Mouse (Mus musculus) neural tube, embryonic 15.5 days (tissue): Measurements from ENCODE around the gene Csnk1g2. TPM values are rescaled to one million over a fixed set of nuclear protein-coding genes. Genes with fewer than 3 reads are reported as not detected.

Experiments
- microRNA-seq: library from miRNA; unstranded; fragments of <30 nt; microRNA quantifications from one replicate; pipeline ENCODE4, GENCODE M21; 2017
- polyA plus RNA-seq: library from polyadenylated mRNA; unstranded; fragments of >200 nt; fragmentation: Nextera tagmentation; extraction: Ambion mirVana; gene quantifications from 2 replicates; pipeline ENCODE4 v1.2.1, GENCODE M21; 2015

Gene Csnk1g2
- polyA plus RNA-seq, 1 experiment from 2014 or later = 106 TPM

Small RNA genes lying within 50 kb of the gene (microRNA-seq; reads per million reads assigned to microRNA genes)
- gene Mir6912 = 0.87 reads per million

Other genes starting within 250 kb of the Csnk1g2 start
- gene Mex3d, start 235.2 kb upstream of the Csnk1g2 start, polyA plus RNA-seq = 9.1 and 14.0 TPM in 2 replicates
- gene Mbd3, start 223.3 kb upstream of the Csnk1g2 start, polyA plus RNA-seq = 195 and 209 TPM in 2 replicates
- 731 and 790 TPM in 2 replicates for gene Uqcr11, start 216.0 kb upstream of the Csnk1g2 start, polyA plus RNA-seq
- 33.4 and 51.7 TPM in 2 replicates for gene Tcf3, start 189.2 kb upstream of the Csnk1g2 start, polyA plus RNA-seq
- 0.63 and 1.0 TPM in 2 replicates for gene Onecut3, start 128.0 kb upstream of the Csnk1g2 start, polyA plus RNA-seq
- 1.4 and 1.5 TPM in 2 replicates for gene Atp8b3, start 83.7 kb upstream of the Csnk1g2 start, polyA plus RNA-seq
- 29.5 TPM in 2 replicates for gene Rexo1, start 61.3 kb upstream of the Csnk1g2 start, polyA plus RNA-seq
- 6.5 TPM in 2 replicates for gene Klf16, start 45.5 kb upstream of the Csnk1g2 start, polyA plus RNA-seq
- gene Abhd17a, start 32.5 kb upstream of the Csnk1g2 start, polyA plus RNA-seq = 148 and 152 TPM in 2 replicates
- 68.2 and 79.8 TPM in 2 replicates for gene Scamp4, start 20.0 kb upstream of the Csnk1g2 start, polyA plus RNA-seq
- 5.0 and 7.0 TPM in 2 replicates for gene Adat3, start 20.0 kb upstream of the Csnk1g2 start, polyA plus RNA-seq
- gene Gm49322, start 16.8 kb upstream of the Csnk1g2 start, polyA plus RNA-seq = 3.0 and 3.2 TPM in 2 replicates
- gene Btbd2, start 34.2 kb downstream of the Csnk1g2 start, polyA plus RNA-seq = 91.9 and 92.1 TPM in 2 replicates
- gene Mknk2, start 55.3 kb downstream of the Csnk1g2 start, polyA plus RNA-seq = 56.2 and 70.3 TPM in 2 replicates
- gene Mob3a, start 79.1 kb downstream of the Csnk1g2 start, polyA plus RNA-seq = 53.0 and 58.8 TPM in 2 replicates
- gene Izumo4, start 79.3 kb downstream of the Csnk1g2 start, polyA plus RNA-seq = 43.3 and 46.8 TPM in 2 replicates
- gene Ap3d1, start 119.4 kb downstream of the Csnk1g2 start, polyA plus RNA-seq = 108 and 115 TPM in 2 replicates
- 19.3 and 20.3 TPM in 2 replicates for gene Dot1l, start 132.4 kb downstream of the Csnk1g2 start, polyA plus RNA-seq
- gene Sf3a2, start 175.4 kb downstream of the Csnk1g2 start, polyA plus RNA-seq = 53.3 and 59.8 TPM in 2 replicates
- gene Plekhj1, start 175.8 kb downstream of the Csnk1g2 start, polyA plus RNA-seq = 135 and 146 TPM in 2 replicates
- gene Amh, start 182.4 kb downstream of the Csnk1g2 start, polyA plus RNA-seq = not detected in 2 replicates
- gene Jsrp1, start 190.7 kb downstream of the Csnk1g2 start, polyA plus RNA-seq = 1.2 and 2.5 TPM in 2 replicates
- 1,221 and 1,325 TPM in 2 replicates for gene Oaz1, start 203.8 kb downstream of the Csnk1g2 start, polyA plus RNA-seq
- gene Lingo3, start 221.2 kb downstream of the Csnk1g2 start, polyA plus RNA-seq = 14.6 and 18.6 TPM in 2 replicates
- gene Lsm7, start 232.4 kb downstream of the Csnk1g2 start, polyA plus RNA-seq = 226 and 240 TPM in 2 replicates
- 78.6 and 84.1 TPM in 2 replicates for gene Sppl2b, start 232.4 kb downstream of the Csnk1g2 start, polyA plus RNA-seq
- 0.09 and 0.35 TPM in 2 replicates for gene Tmprss9, start 249.0 kb downstream of the Csnk1g2 start, polyA plus RNA-seq